In the genomic region with DNA sequence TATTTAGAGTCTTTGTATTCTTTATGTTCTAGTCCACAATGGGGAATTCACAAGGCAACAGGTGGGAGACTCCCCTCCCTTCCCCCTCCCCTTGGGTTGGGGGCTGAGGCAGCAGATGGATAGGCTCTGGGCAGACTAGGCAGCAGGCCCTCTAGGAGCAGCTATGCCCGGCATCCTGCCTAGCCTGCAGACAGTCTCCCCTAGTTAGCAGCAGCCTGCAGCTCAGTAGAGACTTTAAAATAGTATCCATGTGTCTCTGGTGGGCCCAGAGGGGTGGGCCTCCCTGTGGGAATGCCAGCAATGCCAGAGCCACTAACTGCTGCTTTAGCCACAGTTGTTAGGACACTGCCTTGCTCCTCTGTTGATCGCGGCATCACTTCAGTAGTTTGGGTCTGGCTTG, we compare ENCODE assay signal across 15 mouse cellular contexts. TPM values are rescaled to one million over a fixed set of nuclear protein-coding genes. Genes with fewer than 3 reads are reported as not detected.
A peak's percentile ranks its signal among the peaks of the same experiment; 100 is the strongest.
DNase-seq lines count a peak whose midpoint lies in the region; ATAC-seq lines count a peak whose summit lies in the region.
"Had no signal": no experiment of that assay in that cellular context is flagged by ENCODE, and none has a peak within 500 bp of the region (broad histone marks: within the 10 kb centered on the region; RNA-seq: fewer than 3 reads in every experiment).

No protein-coding gene starts in this region.

- no peak overlapping the region for H3K9ac ChIP-seq in heart, embryonic 16.5 days (ENCODE audit: low read length)
- no peak overlapping the region for H3K9ac ChIP-seq in midbrain, embryonic 15.5 days

- no peak overlapping the region for H3K4me2 ChIP-seq in heart, embryonic 16.5 days (ENCODE audit: low read depth, low read length)
- no peak overlapping the region for H3K4me2 ChIP-seq in midbrain, embryonic 15.5 days

- no peaks in the 10 kb centered on the region for H3K9me3 ChIP-seq in heart, embryonic 16.5 days (replicated peaks; ENCODE audit: control insufficient read depth, low read length)
- no peaks in the 10 kb centered on the region for H3K9me3 ChIP-seq in midbrain, embryonic 10.5 days (replicated peaks)
- H3K9me3 ChIP-seq in midbrain, embryonic 15.5 days: no peaks in the 10 kb centered on the region

- H3K4me1 ChIP-seq in heart, embryonic 16.5 days (ENCODE audit: control insufficient read depth, insufficient read depth, low read length): peaks cover 26% of the 10 kb centered on the region
- H3K4me1 ChIP-seq in midbrain, embryonic 10.5 days: peaks cover 16% of the 10 kb centered on the region
- H3K4me1 ChIP-seq in midbrain, embryonic 15.5 days: 0 out of 2 replicates have a peak, but pooled peaks cover 5% of the 10 kb centered on the region

- WGBS in heart, embryonic 16.5 days: 48% methylated on average over 3 of the region's 3 CpGs
- WGBS in midbrain, embryonic 10.5 days: 91% methylated on average over 3 of the region's 3 CpGs
- WGBS in midbrain, embryonic 15.5 days: 89% methylated on average over 3 of the region's 3 CpGs

- no peaks in the 10 kb centered on the region for H3K27me3 ChIP-seq in heart, embryonic 16.5 days (ENCODE audit: control insufficient read depth, insufficient read depth, low read length)
- no peaks in the 10 kb centered on the region for H3K27me3 ChIP-seq in midbrain, embryonic 10.5 days (ENCODE audit: low read depth, poor library complexity, severe bottlenecking)
- no peaks in the 10 kb centered on the region for H3K27me3 ChIP-seq in midbrain, embryonic 15.5 days (replicated peaks)

- peak; percentile 84 for DNase-seq in heart, adult 11 months
- no peak for DNase-seq in heart, postnatal 10 days
- no peak for DNase-seq in heart, postnatal 36 days
- DNase-seq in midbrain, embryonic 10.5 days (ENCODE audit: low spot score): peak; percentile 11
- no peak for DNase-seq in lung, postnatal 36 days
- DNase-seq: adrenal gland, postnatal 36 days; cerebellum, adult 11-12 months; kidney, adult 11 months; lung, adult 2 months; retina, postnatal 1 day had no signal

- intact Hi-C loops in heart, postnatal 10 days (cut with DNase I): no loop called here
- intact Hi-C loops in heart, postnatal 36 days (cut with DNase I): no loop called here

- peak; percentile 55 for ATAC-seq in heart, embryonic 16.5 days (replicated peaks; ENCODE audit: extremely low read depth, insufficient read depth, low FRiP score)
- no peak for ATAC-seq in midbrain, embryonic 15.5 days (replicated peaks)

- H3K36me3 ChIP-seq in heart, embryonic 16.5 days (ENCODE audit: control insufficient read depth, insufficient read depth): peaks cover 70% of the 10 kb centered on the region
- H3K36me3 ChIP-seq in midbrain, embryonic 10.5 days: peaks cover 100% of the 10 kb centered on the region
- H3K36me3 ChIP-seq in midbrain, embryonic 15.5 days (replicated peaks): peaks cover 58% of the 10 kb centered on the region

- H3K4me3 ChIP-seq in heart, embryonic 16.5 days (ENCODE audit: low read length): no peak overlapping the region
- no peak overlapping the region for H3K4me3 ChIP-seq in midbrain, embryonic 10.5 days
- H3K4me3 ChIP-seq in midbrain, embryonic 15.5 days: no peak overlapping the region

- peak overlapping the region; percentile 84 for H3K27ac ChIP-seq in heart, embryonic 16.5 days (ENCODE audit: low read length)
- peak overlapping the region; percentile 59; the same call in 1 of the 2 replicates for H3K27ac ChIP-seq in midbrain, embryonic 10.5 days (replicated peaks)
- H3K27ac ChIP-seq in midbrain, embryonic 15.5 days: no peak overlapping the region
- H3K27ac ChIP-seq: stomach, postnatal 0 days had no signal

RNA-seq across cellular contexts. Expression of a gene that starts 8.4 kb away (rescaled TPM):
- under 1 TPM; 0.55 to 0.84 TPM for total RNA-seq in heart, postnatal 10 days (2021)
- 4.3 and 5.2 TPM in 2 replicates for polyA plus RNA-seq in heart, embryonic 16.5 days (2015; fragmentation: Nextera tagmentation; extraction: Ambion mirVana)
- total RNA-seq in heart, postnatal 36 days (2021): under 1 TPM; 0.73 to 0.75 TPM
- 15.5 and 16.0 TPM in 2 replicates for polyA plus RNA-seq in midbrain, embryonic 10.5 days (2016; fragmentation: Nextera tagmentation; extraction: Ambion mirVana)
- 11.5 and 15.4 TPM in 2 replicates for polyA plus RNA-seq in midbrain, embryonic 15.5 days (2015; fragmentation: Nextera tagmentation; extraction: Ambion mirVana)
- total RNA-seq: liver, adult 2 months; monocyte, adult 5-6 weeks had no signal

RNA-seq across cellular contexts. Expression of a gene that starts 55.5 kb away (rescaled TPM):
- total RNA-seq in heart, postnatal 10 days (2021): 10 to 100 TPM; 41.6 to 48.5 TPM
- polyA plus RNA-seq in heart, embryonic 16.5 days (2015; fragmentation: Nextera tagmentation; extraction: Ambion mirVana): 21.1 and 22.9 TPM in 2 replicates
- 10 to 100 TPM; 41.4 to 43.0 TPM for total RNA-seq in heart, postnatal 36 days (2021)
- 49.3 and 51.5 TPM in 2 replicates for polyA plus RNA-seq in midbrain, embryonic 10.5 days (2016; fragmentation: Nextera tagmentation; extraction: Ambion mirVana)
- polyA plus RNA-seq in midbrain, embryonic 15.5 days (2015; fragmentation: Nextera tagmentation; extraction: Ambion mirVana): 30.5 and 30.9 TPM in 2 replicates

Comparison
In these comparisons a context has a peak if more than half of its experiments do, and no peak if none do; other contexts are left out.
1. DNase-seq: peak in heart, adult 11 months (single experiment) and midbrain, embryonic 10.5 days (single experiment); none in heart, postnatal 10 days (0 of 2), heart, postnatal 36 days (0 of 2) and lung, postnatal 36 days (single experiment).